Comparison of ENCODE assay signal across 8 mouse cellular contexts in genomic region chr9:103363088-103363487, GRCm38 (mm10). TPM values are rescaled to one million over a fixed set of nuclear protein-coding genes. Genes with fewer than 3 reads are reported as not detected.
DNase-seq lines count a peak whose midpoint lies in the region; ATAC-seq and TF ChIP-seq lines count a peak whose summit lies in the region.

No protein-coding gene starts in this region.

- no peak overlapping the region for H3K27ac ChIP-seq in heart, embryonic 14.5 days (replicated peaks in 1 of 2; ENCODE audit: control insufficient read depth in 1 of 2, insufficient read depth in 1 of 2, low read depth in 2 of 2, low read length in 2 of 2)
- H3K27ac ChIP-seq in hindbrain, embryonic 13.5 days, result no peak overlapping the region
- H3K27ac ChIP-seq in midbrain, embryonic 10.5 days (replicated peaks), result no peak overlapping the region

- H3K27me3 ChIP-seq in heart, embryonic 14.5 days (ENCODE audit: control insufficient read depth, insufficient read depth, low read length), result no peaks in the 10 kb centered on the region
- H3K27me3 ChIP-seq in G1E (ENCODE audit: insufficient read depth, low read length), result no peaks in the 10 kb centered on the region
- H3K27me3 ChIP-seq in hindbrain, embryonic 13.5 days, result no peaks in the 10 kb centered on the region
- no peaks in the 10 kb centered on the region for H3K27me3 ChIP-seq in midbrain, embryonic 10.5 days (ENCODE audit: low read depth, poor library complexity, severe bottlenecking)

- no peak for DNase-seq in heart, postnatal 10 days
- DNase-seq in G1E (ENCODE audit: low spot score), result no peak
- no peak for DNase-seq in midbrain, embryonic 10.5 days (ENCODE audit: low spot score)
- no peak for DNase-seq in thymus, postnatal 36 days
- DNase-seq in thymus, postnatal 4 days, result no peak
- no peak for DNase-seq in yolk sac, embryonic 10.5 days (ENCODE audit: low spot score)

- intact Hi-C loops in heart, postnatal 10 days (cut with DNase I), result no loop called here

- peaks cover 58% of the 10 kb centered on the region for H3K36me3 ChIP-seq in heart, embryonic 14.5 days (ENCODE audit: control insufficient read depth, insufficient read depth, low read length)
- H3K36me3 ChIP-seq in G1E (replicated peaks), result peaks cover 51% of the 10 kb centered on the region
- peaks cover 23% of the 10 kb centered on the region for H3K36me3 ChIP-seq in hindbrain, embryonic 13.5 days
- peaks cover 57% of the 10 kb centered on the region for H3K36me3 ChIP-seq in midbrain, embryonic 10.5 days

- peak overlapping the region; percentile 84 for H3K9ac ChIP-seq in heart, embryonic 14.5 days (ENCODE audit: low read length)
- H3K9ac ChIP-seq in hindbrain, embryonic 13.5 days, result peak overlapping the region; percentile 94; the same call in 1 of the 2 replicates

- H3K4me3 ChIP-seq in heart, embryonic 14.5 days (ENCODE audit: control insufficient read depth in 1 of 2, insufficient read depth in 1 of 2, low read depth in 1 of 2, low read length in 2 of 2), result peak overlapping the region; percentile 22 to 76; a peak in 3 of 4 replicates
- H3K4me3 ChIP-seq in G1E (ENCODE audit: low read depth, low read length), result peak overlapping the region; percentile 81
- H3K4me3 ChIP-seq in hindbrain, embryonic 13.5 days, result peak overlapping the region; percentile 92
- peak overlapping the region; percentile 88 for H3K4me3 ChIP-seq in midbrain, embryonic 10.5 days

- no peak for ATAC-seq in heart, embryonic 14.5 days (ENCODE audit: insufficient number of reproducible peaks, insufficient read depth, low FRiP score, low read depth)
- no peak for ATAC-seq in G1E (ENCODE audit: extremely low read depth, insufficient number of reproducible peaks, low FRiP score, poor library complexity, severe bottlenecking)
- no peak for ATAC-seq in hindbrain, embryonic 13.5 days (ENCODE audit: low FRiP score)

- H3K9me3 ChIP-seq in heart, embryonic 14.5 days (ENCODE audit: control insufficient read depth, low read length), result no peaks in the 10 kb centered on the region
- H3K9me3 ChIP-seq in G1E (replicated peaks), result peaks cover 2% of the 10 kb centered on the region; the same call in 1 of the 2 replicates
- no peaks in the 10 kb centered on the region for H3K9me3 ChIP-seq in hindbrain, embryonic 13.5 days
- H3K9me3 ChIP-seq in midbrain, embryonic 10.5 days (replicated peaks), result no peaks in the 10 kb centered on the region

- H3K4me2 ChIP-seq in heart, embryonic 14.5 days (ENCODE audit: low read length), result peak overlapping the region; percentile 72
- H3K4me2 ChIP-seq in hindbrain, embryonic 13.5 days, result peak overlapping the region; percentile 91

- H3K4me1 ChIP-seq in heart, embryonic 14.5 days (ENCODE audit: control insufficient read depth in 2 of 2, insufficient read depth in 2 of 2, low read length in 2 of 2), result peaks cover 9 to 35% of the 10 kb centered on the region in 2 experiments
- H3K4me1 ChIP-seq in G1E (ENCODE audit: insufficient read depth, low read depth, low read length), result peaks cover 49% of the 10 kb centered on the region
- H3K4me1 ChIP-seq in hindbrain, embryonic 13.5 days (replicated peaks), result peaks cover 29% of the 10 kb centered on the region
- peaks cover 32% of the 10 kb centered on the region for H3K4me1 ChIP-seq in midbrain, embryonic 10.5 days

- no peak for TF ChIP-seq CTCF in G1E (IDR thresholded peaks at IDR 0.05; ENCODE audit: low read depth, low read length)

- WGBS in heart, embryonic 14.5 days, result 54% methylated on average over 6 of the region's 6 CpGs
- WGBS in hindbrain, embryonic 13.5 days, result 74% methylated on average over 6 of the region's 6 CpGs
- WGBS in midbrain, embryonic 10.5 days, result 77% methylated on average over 6 of the region's 6 CpGs

RNA-seq across cellular contexts. Expression of gene Cdv3, which starts 2.6 kb away (rescaled TPM):
- polyA plus RNA-seq in heart, embryonic 14.5 days (2014; fragmentation: Nextera tagmentation; extraction: Ambion mirVana), result 62.6 and 64.3 TPM in 2 replicates
- total RNA-seq in heart, postnatal 10 days (2021), result 100 to 1,000 TPM; 111 to 137 TPM
- total RNA-seq in G1E (2014; fragmentation: Nextera tagmentation), result 160 and 162 TPM in 2 replicates
- 181 and 187 TPM in 2 replicates for total RNA-seq in G1E (2017)
- 469 and 490 TPM in 2 replicates for polyA plus RNA-seq in G1E (2012)
- polyA plus RNA-seq in hindbrain, embryonic 13.5 days (2015; fragmentation: Nextera tagmentation; extraction: Ambion mirVana), result 80.9 and 84.4 TPM in 2 replicates
- 166 and 168 TPM in 2 replicates for polyA plus RNA-seq in midbrain, embryonic 10.5 days (2016; fragmentation: Nextera tagmentation; extraction: Ambion mirVana)

RNA-seq across cellular contexts. Expression of gene Topbp1, which starts 58.1 kb away (rescaled TPM):
- 42.9 and 48.4 TPM in 2 replicates for polyA plus RNA-seq in heart, embryonic 14.5 days (2014; fragmentation: Nextera tagmentation; extraction: Ambion mirVana)
- total RNA-seq in heart, postnatal 10 days (2021), result 10 to 100 TPM; 26.8 to 26.9 TPM
- total RNA-seq in G1E (2014; fragmentation: Nextera tagmentation), result 449 and 472 TPM in 2 replicates
- 273 and 298 TPM in 2 replicates for total RNA-seq in G1E (2017)
- polyA plus RNA-seq in G1E (2012), result 40.9 and 59.7 TPM in 2 replicates
- 23.2 and 26.0 TPM in 2 replicates for polyA plus RNA-seq in hindbrain, embryonic 13.5 days (2015; fragmentation: Nextera tagmentation; extraction: Ambion mirVana)
- polyA plus RNA-seq in midbrain, embryonic 10.5 days (2016; fragmentation: Nextera tagmentation; extraction: Ambion mirVana), result 78.9 and 79.3 TPM in 2 replicates

RNA-seq across cellular contexts. Expression of gene 1300017J02Rik, which starts 58.2 kb away (rescaled TPM):
- polyA plus RNA-seq in heart, embryonic 14.5 days (2014; fragmentation: Nextera tagmentation; extraction: Ambion mirVana), result 0.32 and 1.3 TPM in 2 replicates
- total RNA-seq in heart, postnatal 10 days (2021), result under 1 TPM; 0.27 to 0.50 TPM
- total RNA-seq in G1E (2014; fragmentation: Nextera tagmentation) (31.0 and 42.4 TPM in 2 replicates), G1E (2017) (29.9 and 31.9 TPM in 2 replicates)
- polyA plus RNA-seq in G1E (2012), result 5.7 and 6.9 TPM in 2 replicates
- 1.2 and 2.8 TPM in 2 replicates for polyA plus RNA-seq in hindbrain, embryonic 13.5 days (2015; fragmentation: Nextera tagmentation; extraction: Ambion mirVana)
- 3.5 and 4.5 TPM in 2 replicates for polyA plus RNA-seq in midbrain, embryonic 10.5 days (2016; fragmentation: Nextera tagmentation; extraction: Ambion mirVana)
